Mouse (Mus musculus): ENCODE measurements around the gene Rnase4. TPM values are rescaled to one million over a fixed set of nuclear protein-coding genes. Genes with fewer than 3 reads are reported as not detected.

The Rnase4 gene
- polyA plus RNA-seq, 1 experiment = 116 TPM

DNA sequence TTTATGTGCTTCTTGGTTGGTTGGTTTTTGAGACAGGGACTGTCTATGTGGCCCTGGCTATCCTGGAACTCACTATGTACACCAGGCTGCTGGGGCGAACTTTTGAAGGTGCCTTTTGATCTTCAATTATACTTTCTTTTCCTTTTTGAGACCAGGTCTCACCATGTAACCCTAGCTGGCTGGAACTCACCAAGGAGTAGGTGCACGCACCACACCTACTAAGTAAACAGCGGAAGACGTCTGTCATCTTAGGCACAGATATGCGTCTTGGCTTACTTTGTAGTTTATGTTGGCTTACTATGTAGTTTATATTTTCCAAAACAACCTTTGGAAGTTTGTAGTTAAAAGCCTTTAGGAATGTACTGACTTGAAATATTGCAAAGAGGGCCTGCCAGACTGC, 21.9 kb upstream of the Rnase4 start:
- Histone ChIP-seq H3K27ac (ENCODE audit: insufficient read depth, low read length) (no peak overlapping the region), H3K4me3 (ENCODE audit: insufficient read depth, low read length) (no peak overlapping the region), H3K4me1 (ENCODE audit: control insufficient read depth, insufficient read depth, low read length) (peaks cover 3% of the 10 kb centered on the region)
- no peak for TF ChIP-seq CTCF (IDR thresholded peaks at IDR 0.05; ENCODE audit: borderline replicate concordance, insufficient read depth, low read length)
- TF ChIP-seq POLR2A (IDR thresholded peaks at IDR 0.05; ENCODE audit: low read depth, low read length) = no peak

- Histone ChIP-seq H3K27ac (ENCODE audit: insufficient read depth, low read length) (no peak overlapping the region), H3K4me3 (ENCODE audit: insufficient read depth, low read length) (no peak overlapping the region), H3K4me1 (ENCODE audit: control insufficient read depth, insufficient read depth, low read length) (peaks cover 3% of the 10 kb centered on the region)
- TF ChIP-seq CTCF (IDR thresholded peaks at IDR 0.05; ENCODE audit: borderline replicate concordance, insufficient read depth, low read length) (no peak), POLR2A (IDR thresholded peaks at IDR 0.05; ENCODE audit: low read depth, low read length) (no peak)
Measured at GRCm38 (mm10) chr14:51069617-51070016, 21.3 kb upstream of the Rnase4 start.

DNA sequence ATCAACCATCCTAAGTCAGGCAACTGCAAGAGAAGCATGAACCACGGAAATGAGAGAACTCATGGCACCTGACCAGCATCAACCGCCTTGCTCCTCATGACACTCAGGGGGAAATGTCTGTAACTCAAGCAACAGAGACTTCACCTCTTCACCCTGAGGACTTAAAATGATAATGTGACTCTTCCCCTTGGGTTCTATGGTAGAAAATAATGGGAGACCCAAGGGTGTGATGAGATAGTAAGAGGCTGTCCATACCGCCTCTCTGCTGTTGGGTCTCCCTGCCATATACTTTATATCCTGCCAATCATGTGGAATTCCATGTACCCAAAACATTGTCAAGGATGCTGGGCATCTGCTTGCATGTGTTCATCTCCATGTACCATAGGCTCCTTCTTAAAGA, 16.5 kb upstream of the Rnase4 start, which contains the start of gene Olfr750:
Gene Olfr750, minus strand, starts transcription at position 101 of the 400 bp plus-strand sequence.
- TF ChIP-seq POLR2A (IDR thresholded peaks at IDR 0.05; ENCODE audit: low read depth, low read length) (no peak), CTCF (IDR thresholded peaks at IDR 0.05; ENCODE audit: borderline replicate concordance, insufficient read depth, low read length) (no peak)
- Histone ChIP-seq H3K27ac (ENCODE audit: insufficient read depth, low read length) (no peak within 1 kb of the TSS), H3K4me1 (ENCODE audit: control insufficient read depth, insufficient read depth, low read length) (no peaks in the 10 kb centered on the region), H3K4me3 (ENCODE audit: insufficient read depth, low read length) (no peak within 1 kb of the TSS)

DNA sequence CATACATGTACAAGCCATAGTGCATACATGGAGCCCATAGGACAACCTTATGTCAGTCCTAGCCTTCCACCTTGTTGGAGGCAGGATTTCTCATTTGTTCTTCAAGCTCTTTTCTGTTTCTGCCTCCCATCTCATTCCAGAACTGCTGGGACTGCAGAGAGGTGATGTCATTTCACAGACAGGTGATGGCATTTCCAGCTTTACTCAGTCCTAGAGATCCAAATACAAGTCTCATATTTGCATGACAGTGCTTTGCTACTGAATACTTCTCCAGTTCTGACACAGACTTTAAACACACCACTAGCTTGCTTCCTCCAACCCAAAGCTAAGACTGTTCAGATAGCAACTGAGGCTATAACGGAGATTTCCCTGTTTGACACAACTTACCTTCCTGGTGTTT, 11.7 kb upstream of the Rnase4 start:
- Histone ChIP-seq H3K27ac (ENCODE audit: insufficient read depth, low read length) (no peak overlapping the region), H3K4me1 (ENCODE audit: control insufficient read depth, insufficient read depth, low read length) (no peaks in the 10 kb centered on the region), H3K4me3 (ENCODE audit: insufficient read depth, low read length) (no peak overlapping the region)
- no peak for TF ChIP-seq POLR2A (IDR thresholded peaks at IDR 0.05; ENCODE audit: low read depth, low read length)
- no peak for TF ChIP-seq CTCF (IDR thresholded peaks at IDR 0.05; ENCODE audit: borderline replicate concordance, insufficient read depth, low read length)

GRCm38 (mm10) chr14:51081035-51081434, 9.8 kb upstream of the Rnase4 start:
- Histone ChIP-seq H3K4me1 (ENCODE audit: control insufficient read depth, insufficient read depth, low read length) (no peaks in the 10 kb centered on the region), H3K27ac (ENCODE audit: insufficient read depth, low read length) (no peak overlapping the region), H3K4me3 (ENCODE audit: insufficient read depth, low read length) (no peak overlapping the region)
- TF ChIP-seq POLR2A (IDR thresholded peaks at IDR 0.05; ENCODE audit: low read depth, low read length) (no peak), CTCF (IDR thresholded peaks at IDR 0.05; ENCODE audit: borderline replicate concordance, insufficient read depth, low read length) (no peak)

DNA sequence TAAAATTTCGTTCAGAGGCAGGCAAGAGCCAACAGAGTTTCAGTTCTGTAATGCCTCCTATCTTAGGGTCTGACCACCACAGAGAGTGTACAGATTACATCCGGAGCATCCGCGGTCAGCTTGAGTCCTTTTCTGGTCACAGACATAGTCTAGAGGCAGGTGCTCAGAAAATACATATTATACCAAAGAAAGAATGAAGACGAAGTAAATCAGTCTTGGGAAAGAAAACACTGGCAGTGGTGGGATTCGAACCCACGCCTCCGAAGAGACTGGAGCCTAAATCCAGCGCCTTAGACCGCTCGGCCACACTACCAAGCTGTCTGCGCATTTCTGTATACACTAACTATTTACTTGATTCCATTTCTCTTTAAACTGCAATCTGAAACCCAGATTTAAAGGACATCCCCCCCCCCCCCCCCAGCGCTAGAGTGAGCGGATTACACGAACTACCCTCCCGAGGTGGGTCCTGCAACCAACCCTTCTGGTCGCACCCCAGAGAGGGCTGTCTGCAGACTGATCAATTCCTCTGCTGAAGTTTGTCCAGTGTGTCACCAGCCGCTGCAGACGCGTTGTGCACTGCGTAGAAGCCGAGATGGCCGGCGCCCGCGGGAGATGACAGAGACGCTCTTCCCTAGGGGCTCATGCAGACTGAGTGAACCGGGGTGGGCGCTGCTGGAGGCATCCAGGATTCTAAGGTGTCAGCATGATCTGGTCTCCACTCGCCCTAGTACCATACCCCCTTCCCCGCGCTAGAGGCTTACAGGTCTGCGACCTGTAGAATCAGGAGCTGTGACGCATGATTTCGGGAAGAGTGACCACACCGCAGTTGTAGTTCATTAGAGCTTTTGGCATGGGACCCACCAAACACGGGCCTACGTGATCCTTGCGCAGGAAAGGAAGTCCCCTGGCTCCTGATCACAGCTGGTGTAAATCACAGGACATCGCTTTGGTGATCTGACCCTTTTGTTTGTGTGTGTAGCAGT, 8.0 kb upstream of the Rnase4 start:
- TF ChIP-seq CTCF (IDR thresholded peaks at IDR 0.05; ENCODE audit: borderline replicate concordance, insufficient read depth, low read length) = no peak
- TF ChIP-seq POLR2A (IDR thresholded peaks at IDR 0.05; ENCODE audit: low read depth, low read length) = no peak
- no peak overlapping the region for H3K27ac ChIP-seq (ENCODE audit: insufficient read depth, low read length)
- H3K4me1 ChIP-seq (ENCODE audit: control insufficient read depth, insufficient read depth, low read length) = no peaks in the 10 kb centered on the region
- H3K4me3 ChIP-seq (ENCODE audit: insufficient read depth, low read length) = peak overlapping the region; percentile 75

GRCm38 (mm10) chr14:51083805-51084204, 7.1 kb upstream of the Rnase4 start:
- TF ChIP-seq POLR2A (IDR thresholded peaks at IDR 0.05; ENCODE audit: low read depth, low read length) (no peak), CTCF (IDR thresholded peaks at IDR 0.05; ENCODE audit: borderline replicate concordance, insufficient read depth, low read length) (no peak)
- Histone ChIP-seq H3K27ac (ENCODE audit: insufficient read depth, low read length) (no peak overlapping the region), H3K4me3 (ENCODE audit: insufficient read depth, low read length) (peak overlapping the region; percentile 75), H3K4me1 (ENCODE audit: control insufficient read depth, insufficient read depth, low read length) (no peaks in the 10 kb centered on the region)

DNA sequence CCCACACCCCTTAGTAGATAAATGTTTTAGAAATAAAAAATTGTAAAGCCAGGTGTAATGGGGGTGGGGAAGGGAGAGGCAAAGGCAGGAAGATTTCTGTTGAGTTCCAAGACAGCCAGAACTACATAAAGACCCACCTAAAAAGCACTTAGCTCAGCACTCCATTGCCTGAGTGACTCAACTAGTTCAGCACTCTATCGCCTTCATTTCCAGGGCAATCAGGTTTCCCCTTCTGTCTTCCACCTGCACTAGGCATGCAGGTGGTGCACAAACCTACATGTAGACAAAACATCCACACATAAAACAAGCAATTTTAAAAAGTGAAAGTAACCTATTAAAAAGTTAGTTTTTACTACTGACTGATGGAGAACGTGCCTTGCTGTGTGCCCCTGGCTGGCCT, 5.8 kb upstream of the Rnase4 start:
- Histone ChIP-seq H3K4me1 (ENCODE audit: control insufficient read depth, insufficient read depth, low read length) (no peaks in the 10 kb centered on the region), H3K4me3 (ENCODE audit: insufficient read depth, low read length) (no peak overlapping the region), H3K27ac (ENCODE audit: insufficient read depth, low read length) (no peak overlapping the region)
- TF ChIP-seq CTCF (IDR thresholded peaks at IDR 0.05; ENCODE audit: borderline replicate concordance, insufficient read depth, low read length) (no peak), POLR2A (IDR thresholded peaks at IDR 0.05; ENCODE audit: low read depth, low read length) (no peak)

- TF ChIP-seq POLR2A (IDR thresholded peaks at IDR 0.05; ENCODE audit: low read depth, low read length) (no peak), CTCF (IDR thresholded peaks at IDR 0.05; ENCODE audit: borderline replicate concordance, insufficient read depth, low read length) (no peak)
- no peaks in the 10 kb centered on the region for H3K4me1 ChIP-seq (ENCODE audit: control insufficient read depth, insufficient read depth, low read length)
- H3K27ac ChIP-seq (ENCODE audit: insufficient read depth, low read length) = no peak overlapping the region
- no peak overlapping the region for H3K4me3 ChIP-seq (ENCODE audit: insufficient read depth, low read length)
Measured at GRCm38 (mm10) chr14:51085911-51086310, 5.0 kb upstream of the Rnase4 start.

DNA sequence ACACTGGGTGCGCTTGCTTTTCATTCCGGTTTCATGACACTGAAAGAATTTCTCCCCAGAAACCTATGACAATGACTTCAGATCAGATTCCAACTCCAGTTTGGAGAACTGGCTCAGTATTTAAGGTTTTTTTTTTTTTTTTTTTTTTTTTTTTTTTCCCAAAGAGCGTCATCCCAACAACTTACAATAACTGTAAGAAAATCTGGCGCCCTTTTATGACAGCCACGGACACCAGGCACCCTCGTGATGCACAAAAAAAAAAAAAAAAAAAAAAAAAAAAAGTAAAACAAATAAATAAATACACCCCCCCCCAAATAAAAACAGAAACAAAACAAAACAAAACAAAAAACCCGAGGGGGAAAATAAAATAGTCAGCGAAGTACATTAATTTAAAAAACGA, 3.1 kb upstream of the Rnase4 start:
- Histone ChIP-seq H3K27ac (ENCODE audit: insufficient read depth, low read length) (no peak overlapping the region), H3K4me1 (ENCODE audit: control insufficient read depth, insufficient read depth, low read length) (no peaks in the 10 kb centered on the region), H3K4me3 (ENCODE audit: insufficient read depth, low read length) (peak overlapping the region; percentile 93)
- TF ChIP-seq POLR2A (IDR thresholded peaks at IDR 0.05; ENCODE audit: low read depth, low read length) = no peak
- TF ChIP-seq CTCF (IDR thresholded peaks at IDR 0.05; ENCODE audit: borderline replicate concordance, insufficient read depth, low read length) = no peak
